Comparison of ENCODE assay signal across 8 mouse cellular contexts in the genomic region with DNA sequence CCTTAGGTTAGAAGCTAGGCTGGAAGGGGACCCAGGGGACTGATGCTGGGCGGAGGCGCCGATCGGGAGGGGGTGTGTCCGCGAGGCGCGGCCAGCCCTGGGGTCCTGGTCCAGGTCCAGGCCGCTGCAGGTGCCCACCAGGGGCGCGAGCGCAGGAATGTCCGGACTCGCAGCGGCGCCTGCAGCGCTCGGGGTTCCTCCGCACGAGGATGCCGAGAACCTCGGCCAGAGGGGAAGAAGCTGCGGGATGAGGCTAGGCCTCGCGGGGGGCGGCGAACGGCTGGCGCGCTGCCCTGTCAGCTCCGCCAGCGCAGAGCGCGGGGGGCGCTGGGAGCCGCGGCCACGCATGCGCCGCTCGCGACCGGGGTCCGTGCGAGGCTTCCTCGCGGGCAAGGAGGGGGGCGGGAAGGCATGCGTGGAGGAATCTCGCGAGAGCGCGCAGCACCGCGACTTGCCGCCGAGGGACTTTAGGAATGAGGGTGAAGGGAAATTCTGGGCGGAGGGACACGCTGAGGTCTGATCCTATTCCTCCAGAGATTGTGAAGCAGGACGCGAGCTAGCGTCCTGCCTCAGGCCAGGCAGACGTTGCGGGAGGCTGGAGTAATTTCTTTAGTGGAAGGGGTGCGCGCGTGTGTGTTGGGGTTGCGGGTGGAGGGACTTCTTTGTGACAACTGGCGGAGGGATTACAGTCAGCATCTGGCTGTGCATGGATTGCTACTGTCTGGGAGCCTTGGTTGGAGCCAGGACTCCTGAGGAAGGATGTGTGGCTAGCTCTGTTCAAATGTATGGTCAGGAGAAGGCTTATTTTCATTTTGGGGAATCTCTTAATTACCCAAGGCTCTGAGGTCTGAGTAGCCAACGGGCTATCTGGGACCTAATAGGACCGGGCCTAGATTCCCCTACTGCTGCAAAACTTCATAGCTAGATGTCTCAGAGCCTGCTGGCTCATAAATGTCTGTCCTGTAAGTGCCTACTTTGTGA. TPM values are rescaled to one million over a fixed set of nuclear protein-coding genes. Genes with fewer than 3 reads are reported as not detected.
DNase-seq lines count a peak whose midpoint lies in the region; ATAC-seq and TF ChIP-seq lines count a peak whose summit lies in the region.

A gene (minus strand): TSS at position 211 of the 981 bp plus-strand sequence.

- DNase-seq in MN1 (ENCODE audit: low spot score): peak; percentile 96
- DNase-seq in cerebellum, adult 8-10 months: peak; percentile 89
- DNase-seq in forebrain, postnatal 0 days: peak; percentile 98
- DNase-seq in heart, postnatal 14 days: peak; percentile 47 to 56
- DNase-seq in layer of hippocampus, adult 11-12 months (ENCODE audit: low spot score): peak; percentile 91
- no peak for DNase-seq in liver, embryonic 14.5 days (ENCODE audit: low read depth in 3 of 3, low spot score in 3 of 3)
- peak; percentile 20 to 37 for DNase-seq in thymus, postnatal 10 days (ENCODE audit: low spot score in 2 of 2)

- peaks cover 19% of the 10 kb centered on the region for H3K4me1 ChIP-seq in forebrain, postnatal 0 days (ENCODE audit: insufficient read depth)
- no peaks in the 10 kb centered on the region for H3K4me1 ChIP-seq in liver, embryonic 14.5 days (replicated peaks; ENCODE audit: control insufficient read depth in 2 of 2, insufficient read depth in 2 of 2, low read length in 1 of 2)
- peaks cover 35% of the 10 kb centered on the region for H3K4me1 ChIP-seq in neural tube, embryonic 15.5 days

- ATAC-seq in forebrain, postnatal 0 days: peak; percentile 98
- ATAC-seq in liver, embryonic 14.5 days (ENCODE audit: insufficient read depth): no peak
- ATAC-seq in neural tube, embryonic 15.5 days (ENCODE audit: low FRiP score): peak; percentile 97

- no peaks in the 10 kb centered on the region for H3K9me3 ChIP-seq in forebrain, postnatal 0 days (ENCODE audit: low read length)
- H3K9me3 ChIP-seq in liver, embryonic 14.5 days (ENCODE audit: control insufficient read depth, low read length): no peaks in the 10 kb centered on the region
- no peaks in the 10 kb centered on the region for H3K9me3 ChIP-seq in neural tube, embryonic 15.5 days (replicated peaks)

- peak within 1 kb of the TSS; percentile 82 for H3K4me3 ChIP-seq in forebrain, postnatal 0 days (ENCODE audit: low read depth, low read length)
- peak within 1 kb of the TSS; percentile 43 to 45 for H3K4me3 ChIP-seq in liver, embryonic 14.5 days (ENCODE audit: insufficient read depth in 1 of 2, low read depth in 2 of 2, low read length in 2 of 2)
- peak within 1 kb of the TSS; percentile 93 for H3K4me3 ChIP-seq in neural tube, embryonic 15.5 days (replicated peaks)

- peak; percentile 59 for TF ChIP-seq CTCF in forebrain, postnatal 0 days (IDR thresholded peaks at IDR 0.05; ENCODE audit: low read depth)
- TF ChIP-seq CTCF in liver, embryonic 14.5 days (IDR thresholded peaks at IDR 0.05; ENCODE audit: low read depth): no peak

- WGBS in forebrain, postnatal 0 days: 4% methylated on average over 64 of the region's 71 CpGs
- 2% methylated on average over 71 of the region's 71 CpGs for WGBS in liver, embryonic 14.5 days (ENCODE audit: insufficient replicate concordance)
- WGBS in neural tube, embryonic 15.5 days: under 1% methylated on average over 70 of the region's 71 CpGs

- H3K4me2 ChIP-seq in forebrain, postnatal 0 days (ENCODE audit: low read depth): peak within 1 kb of the TSS; percentile 94
- peak within 1 kb of the TSS; percentile 56 for H3K4me2 ChIP-seq in liver, embryonic 14.5 days (ENCODE audit: low read depth)
- H3K4me2 ChIP-seq in neural tube, embryonic 15.5 days: peak within 1 kb of the TSS; percentile 90

- H3K27me3 ChIP-seq in forebrain, postnatal 0 days (ENCODE audit: insufficient read depth, low read length): no peaks in the 10 kb centered on the region
- H3K27me3 ChIP-seq in liver, embryonic 14.5 days (ENCODE audit: control insufficient read depth, insufficient read depth, low read length): peaks cover 8% of the 10 kb centered on the region
- H3K27me3 ChIP-seq in neural tube, embryonic 15.5 days (replicated peaks): no peaks in the 10 kb centered on the region

- peaks cover 9% of the 10 kb centered on the region for H3K36me3 ChIP-seq in forebrain, postnatal 0 days (ENCODE audit: insufficient read depth)
- H3K36me3 ChIP-seq in liver, embryonic 14.5 days (replicated peaks; ENCODE audit: control insufficient read depth, insufficient read depth, low read depth): no peaks in the 10 kb centered on the region
- H3K36me3 ChIP-seq in neural tube, embryonic 15.5 days: peaks cover 14% of the 10 kb centered on the region

- H3K9ac ChIP-seq in forebrain, postnatal 0 days: peak within 1 kb of the TSS; percentile 85
- no peak within 1 kb of the TSS for H3K9ac ChIP-seq in liver, embryonic 14.5 days (replicated peaks)
- peak within 1 kb of the TSS; percentile 91 for H3K9ac ChIP-seq in neural tube, embryonic 15.5 days (replicated peaks)

- no peak for TF ChIP-seq EP300 in liver, embryonic 14.5 days (IDR thresholded peaks at IDR 0.05; ENCODE audit: low read depth)

- intact Hi-C loops in heart, postnatal 14 days (cut with DNase I): no loop called here

- peak within 1 kb of the TSS; percentile 97 for H3K27ac ChIP-seq in forebrain, postnatal 0 days (ENCODE audit: low read depth, low read length)
- H3K27ac ChIP-seq in liver, embryonic 14.5 days: no peak within 1 kb of the TSS
- H3K27ac ChIP-seq in neural tube, embryonic 15.5 days (replicated peaks): peak within 1 kb of the TSS; percentile 96

RNA-seq across cellular contexts. Expression of the gene that starts here (rescaled TPM):
- total RNA-seq in forebrain, postnatal 0 days (2014; rRNA removed): 17.8 and 27.4 TPM in 2 replicates
- polyA plus RNA-seq in forebrain, postnatal 0 days (2015; fragmentation: Nextera tagmentation; extraction: Ambion mirVana): 3.7 and 5.9 TPM in 2 replicates
- total RNA-seq in heart, postnatal 14 days (2021): under 1 TPM; 0.32 to 0.36 TPM
- polyA plus RNA-seq in liver, embryonic 14.5 days (2012; rRNA removed): 0.08 and 0.09 TPM in 2 replicates
- polyA plus RNA-seq in liver, embryonic 14.5 days (2014; fragmentation: Nextera tagmentation; extraction: Ambion mirVana): 0.01 and 0.03 TPM in 2 replicates
- 9.1 and 11.4 TPM in 2 replicates for polyA plus RNA-seq in neural tube, embryonic 15.5 days (2015; fragmentation: Nextera tagmentation; extraction: Ambion mirVana)

Comparison
In these comparisons a context has a peak if more than half of its experiments do, and no peak if none do; other contexts are left out.
1. RNA of the gene that starts here (total RNA-seq): 17.8 to 27.4 TPM in forebrain, postnatal 0 days; 0.32 to 0.36 TPM in heart, postnatal 14 days; every median in the first group is over 10 times any median in the second.
2. Peak in DNase-seq in heart, postnatal 14 days; RNA of the gene not detected or under 1 TPM.
3. DNase-seq: peak in MN1 (single experiment), cerebellum, adult 8-10 months (single experiment), forebrain, postnatal 0 days (single experiment), layer of hippocampus, adult 11-12 months (single experiment) and thymus, postnatal 10 days (2 of 2); none in liver, embryonic 14.5 days (0 of 3).
4. Peak in every context shown above with its lines, with median percentiles within 50 percentile points of each other: H3K4me2 ChIP-seq and H3K4me3 ChIP-seq.